Mouse (Mus musculus): ENCODE results near the gene Vps54.
A peak's percentile ranks its signal among the peaks of the same experiment; 100 is the strongest.

The Vps54 gene

GRCm38 (mm10) chr11:21346020-21346419 lies 106.9 kb downstream of the Vps54 start:
- DNase-seq: no peak

- DNase-seq: no peak
Measured at GRCm38 (mm10) chr11:21348890-21349289, 109.8 kb downstream of the Vps54 start.

- no peak for DNase-seq
Measured at GRCm38 (mm10) chr11:21351296-21351695, 112.2 kb downstream of the Vps54 start.

GRCm38 (mm10) chr11:21363144-21363940 lies 124.3 kb downstream of the Vps54 start:
- DNase-seq: no peak

- no peak for DNase-seq
Measured at GRCm38 (mm10) chr11:21368466-21368865, 129.4 kb downstream of the Vps54 start.

GRCm38 (mm10) chr11:21369248-21370016 lies 130.4 kb downstream of the Vps54 start:
- DNase-seq: no peak

- DNase-seq: peak; percentile 87 to 94
Measured at GRCm38 (mm10) chr11:21370399-21371121, 131.5 kb downstream of the Vps54 start.

Data from lung, postnatal 4 days (tissue).